Mouse (Mus musculus): ENCODE measurements around the gene Hmgb2. TPM values are rescaled to one million over a fixed set of nuclear protein-coding genes. Genes with fewer than 3 reads are reported as not detected.

Hmgb2 gene
- polyA plus RNA-seq, 1 experiment = 6.3 TPM

- Histone ChIP-seq H3K4me3 (ENCODE audit: insufficient read depth, low read length) (no peak overlapping the region), H3K27ac (ENCODE audit: insufficient read depth, low read length) (no peak overlapping the region), H3K4me1 (ENCODE audit: control insufficient read depth, insufficient read depth, low read length) (no peaks in the 10 kb centered on the region)
- TF ChIP-seq POLR2A (IDR thresholded peaks at IDR 0.05; ENCODE audit: extremely low read depth, insufficient read depth, low read length) = no peak
- no peak for TF ChIP-seq CTCF (IDR thresholded peaks at IDR 0.05; ENCODE audit: extremely low read depth, insufficient read depth, low read length)
Observed at GRCm38 (mm10) chr8:57530238-57530637, 18.5 kb downstream of the Hmgb2 start.

GRCm38 (mm10) chr8:57530666-57531349 is 19.1 kb downstream of the Hmgb2 start:
- no peak overlapping the region for H3K27ac ChIP-seq (ENCODE audit: insufficient read depth, low read length)
- no peaks in the 10 kb centered on the region for H3K4me1 ChIP-seq (ENCODE audit: control insufficient read depth, insufficient read depth, low read length)
- TF ChIP-seq CTCF (IDR thresholded peaks at IDR 0.05; ENCODE audit: extremely low read depth, insufficient read depth, low read length) (peak; percentile 84), POLR2A (IDR thresholded peaks at IDR 0.05; ENCODE audit: extremely low read depth, insufficient read depth, low read length) (no peak)
- no peak overlapping the region for H3K4me3 ChIP-seq (ENCODE audit: insufficient read depth, low read length)

GRCm38 (mm10) chr8:57532223-57532622 is 20.5 kb downstream of the Hmgb2 start:
- Histone ChIP-seq H3K4me1 (ENCODE audit: control insufficient read depth, insufficient read depth, low read length) (no peaks in the 10 kb centered on the region), H3K4me3 (ENCODE audit: insufficient read depth, low read length) (no peak overlapping the region), H3K27ac (ENCODE audit: insufficient read depth, low read length) (no peak overlapping the region)
- TF ChIP-seq POLR2A (IDR thresholded peaks at IDR 0.05; ENCODE audit: extremely low read depth, insufficient read depth, low read length) (no peak), CTCF (IDR thresholded peaks at IDR 0.05; ENCODE audit: extremely low read depth, insufficient read depth, low read length) (peak; percentile 41)

GRCm38 (mm10) chr8:57533106-57533505 is 21.4 kb downstream of the Hmgb2 start:
- Histone ChIP-seq H3K27ac (ENCODE audit: insufficient read depth, low read length) (no peak overlapping the region), H3K4me3 (ENCODE audit: insufficient read depth, low read length) (no peak overlapping the region), H3K4me1 (ENCODE audit: control insufficient read depth, insufficient read depth, low read length) (no peaks in the 10 kb centered on the region)
- no peak for TF ChIP-seq POLR2A (IDR thresholded peaks at IDR 0.05; ENCODE audit: extremely low read depth, insufficient read depth, low read length)
- TF ChIP-seq CTCF (IDR thresholded peaks at IDR 0.05; ENCODE audit: extremely low read depth, insufficient read depth, low read length) = no peak

DNA sequence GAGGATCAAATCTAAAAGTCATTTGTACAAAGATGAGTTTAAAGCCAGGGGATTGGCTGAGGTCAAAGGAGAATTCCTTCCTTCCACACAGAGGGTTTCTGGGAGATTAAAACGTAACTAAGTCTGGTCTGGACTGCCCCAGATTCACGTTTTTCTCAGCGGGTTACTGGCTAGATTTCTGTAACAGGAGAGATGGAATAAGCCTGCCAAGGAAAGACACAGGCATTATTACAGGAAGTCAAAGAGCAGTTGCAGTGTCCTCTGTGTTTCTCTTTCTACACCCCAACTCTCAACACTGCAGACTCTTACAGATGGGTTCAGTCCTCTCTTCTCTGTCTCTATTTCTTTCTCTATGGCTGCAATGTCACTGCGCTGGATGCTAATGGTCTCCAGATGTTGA is 22.8 kb downstream of the Hmgb2 start:
- no peak overlapping the region for H3K27ac ChIP-seq (ENCODE audit: insufficient read depth, low read length)
- H3K4me1 ChIP-seq (ENCODE audit: control insufficient read depth, insufficient read depth, low read length) = no peaks in the 10 kb centered on the region
- no peak for TF ChIP-seq CTCF (IDR thresholded peaks at IDR 0.05; ENCODE audit: extremely low read depth, insufficient read depth, low read length)
- TF ChIP-seq POLR2A (IDR thresholded peaks at IDR 0.05; ENCODE audit: extremely low read depth, insufficient read depth, low read length) = no peak
- no peak overlapping the region for H3K4me3 ChIP-seq (ENCODE audit: insufficient read depth, low read length)

DNA sequence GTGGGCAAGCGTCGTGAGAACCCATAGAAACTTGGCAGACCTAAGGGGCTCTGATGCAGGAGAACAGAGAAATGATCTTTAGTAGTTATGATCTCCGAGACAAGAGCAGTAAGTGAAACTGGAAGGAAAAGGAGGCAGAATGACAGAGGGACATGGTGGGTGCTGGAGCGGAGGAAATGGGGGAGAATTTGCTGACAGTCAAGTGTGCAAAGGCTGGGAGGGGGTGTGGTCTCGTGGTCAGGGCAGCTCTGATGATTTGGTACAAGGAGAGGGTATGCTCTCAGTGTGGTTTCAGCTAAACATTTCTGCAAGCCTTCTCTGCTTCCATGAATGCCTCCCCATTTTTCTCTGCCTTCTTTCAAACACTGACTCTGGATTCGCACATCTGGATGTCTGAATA is 24.5 kb downstream of the Hmgb2 start:
- TF ChIP-seq POLR2A (IDR thresholded peaks at IDR 0.05; ENCODE audit: extremely low read depth, insufficient read depth, low read length) (no peak), CTCF (IDR thresholded peaks at IDR 0.05; ENCODE audit: extremely low read depth, insufficient read depth, low read length) (no peak)
- Histone ChIP-seq H3K4me1 (ENCODE audit: control insufficient read depth, insufficient read depth, low read length) (no peaks in the 10 kb centered on the region), H3K4me3 (ENCODE audit: insufficient read depth, low read length) (no peak overlapping the region), H3K27ac (ENCODE audit: insufficient read depth, low read length) (no peak overlapping the region)

DNA sequence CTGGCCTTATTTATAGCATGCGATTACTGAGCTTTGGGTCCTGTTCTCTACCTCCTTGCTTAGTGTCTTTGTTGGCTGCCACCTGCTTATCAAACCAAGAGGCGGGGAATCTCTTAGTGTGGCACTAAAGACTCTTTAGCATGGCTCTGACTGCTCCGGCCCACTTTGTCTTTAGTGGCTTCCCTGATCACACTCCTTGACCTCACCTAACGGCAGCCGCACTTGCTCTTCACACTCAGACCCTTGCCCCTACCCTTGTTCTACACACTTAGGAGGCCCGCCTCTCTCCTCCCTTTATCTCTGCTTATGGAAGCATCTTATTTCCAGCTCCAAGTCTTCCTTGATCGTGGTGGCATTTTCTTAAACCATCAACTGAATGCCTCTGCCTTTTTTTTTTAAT is 26.9 kb downstream of the Hmgb2 start:
- Histone ChIP-seq H3K4me1 (ENCODE audit: control insufficient read depth, insufficient read depth, low read length) (no peaks in the 10 kb centered on the region), H3K4me3 (ENCODE audit: insufficient read depth, low read length) (no peak overlapping the region), H3K27ac (ENCODE audit: insufficient read depth, low read length) (no peak overlapping the region)
- no peak for TF ChIP-seq POLR2A (IDR thresholded peaks at IDR 0.05; ENCODE audit: extremely low read depth, insufficient read depth, low read length)
- no peak for TF ChIP-seq CTCF (IDR thresholded peaks at IDR 0.05; ENCODE audit: extremely low read depth, insufficient read depth, low read length)

- no peaks in the 10 kb centered on the region for H3K4me1 ChIP-seq (ENCODE audit: control insufficient read depth, insufficient read depth, low read length)
- H3K27ac ChIP-seq (ENCODE audit: insufficient read depth, low read length) = no peak overlapping the region
- no peak overlapping the region for H3K4me3 ChIP-seq (ENCODE audit: insufficient read depth, low read length)
- TF ChIP-seq POLR2A (IDR thresholded peaks at IDR 0.05; ENCODE audit: extremely low read depth, insufficient read depth, low read length) = no peak
- peak; percentile 65 for TF ChIP-seq CTCF (IDR thresholded peaks at IDR 0.05; ENCODE audit: extremely low read depth, insufficient read depth, low read length)
Observed at GRCm38 (mm10) chr8:57540110-57540838, 28.6 kb downstream of the Hmgb2 start.

- Histone ChIP-seq H3K4me1 (ENCODE audit: control insufficient read depth, insufficient read depth, low read length) (no peaks in the 10 kb centered on the region), H3K4me3 (ENCODE audit: insufficient read depth, low read length) (no peak overlapping the region), H3K27ac (ENCODE audit: insufficient read depth, low read length) (no peak overlapping the region)
- TF ChIP-seq POLR2A (IDR thresholded peaks at IDR 0.05; ENCODE audit: extremely low read depth, insufficient read depth, low read length) (no peak), CTCF (IDR thresholded peaks at IDR 0.05; ENCODE audit: extremely low read depth, insufficient read depth, low read length) (no peak)
Observed at GRCm38 (mm10) chr8:57540951-57541350, 29.2 kb downstream of the Hmgb2 start.

GRCm38 (mm10) chr8:57541405-57541804 is 29.7 kb downstream of the Hmgb2 start:
- Histone ChIP-seq H3K27ac (ENCODE audit: insufficient read depth, low read length) (no peak overlapping the region), H3K4me1 (ENCODE audit: control insufficient read depth, insufficient read depth, low read length) (no peaks in the 10 kb centered on the region), H3K4me3 (ENCODE audit: insufficient read depth, low read length) (no peak overlapping the region)
- no peak for TF ChIP-seq POLR2A (IDR thresholded peaks at IDR 0.05; ENCODE audit: extremely low read depth, insufficient read depth, low read length)
- TF ChIP-seq CTCF (IDR thresholded peaks at IDR 0.05; ENCODE audit: extremely low read depth, insufficient read depth, low read length) = no peak

Measured in cortical plate, adult 2 months (tissue).